Comparison of ENCODE assay signal across 7 mouse cellular contexts in the genomic region with DNA sequence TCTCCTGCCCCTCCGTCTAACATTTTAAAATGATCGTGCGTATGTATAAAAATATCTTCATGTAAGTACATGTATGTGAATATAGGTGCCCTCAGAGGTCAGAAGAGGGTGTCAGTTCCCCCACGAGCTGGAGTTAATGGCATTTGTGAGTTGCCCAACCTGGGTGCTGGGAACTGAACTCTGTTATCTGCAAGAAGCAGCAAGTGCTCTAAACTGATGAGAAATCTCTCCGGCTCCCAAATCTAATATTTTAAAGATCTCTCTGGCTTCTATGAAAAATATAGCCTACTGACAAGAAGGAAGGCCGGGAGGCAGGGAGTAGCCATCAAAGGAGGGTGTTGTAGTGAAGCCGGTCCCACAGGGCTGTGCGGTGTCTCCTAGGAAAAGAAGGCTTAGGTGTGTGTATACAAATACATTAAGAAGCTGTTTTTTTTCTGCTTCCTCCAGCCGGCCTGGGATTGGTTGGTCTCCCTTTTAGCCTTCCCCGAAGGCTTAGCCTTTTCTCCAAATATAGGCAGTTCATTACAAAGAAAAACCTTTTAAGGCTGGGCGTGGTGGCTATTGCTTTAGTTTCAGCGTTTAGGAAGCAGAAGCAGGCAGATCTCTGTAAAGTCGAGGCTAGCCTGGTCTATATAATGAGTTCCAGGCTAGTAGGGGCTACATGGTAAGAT. TPM values are rescaled to one million over a fixed set of nuclear protein-coding genes. Genes with fewer than 3 reads are reported as not detected.
A peak's percentile ranks its signal among the peaks of the same experiment; 100 is the strongest.
DNase-seq lines count a peak whose midpoint lies in the region; ATAC-seq lines count a peak whose summit lies in the region.

No protein-coding gene starts in this region.

- H3K4me3 ChIP-seq in liver, embryonic 11.5 days (ENCODE audit: low read depth, low read length) = peak overlapping the region; percentile 57
- no peak overlapping the region for H3K4me3 ChIP-seq in embryonic facial prominence, embryonic 14.5 days (ENCODE audit: low read depth, low read length)
- no peak overlapping the region for H3K4me3 ChIP-seq in limb, embryonic 12.5 days (replicated peaks)

- no peak overlapping the region for H3K27ac ChIP-seq in liver, embryonic 11.5 days (ENCODE audit: low read depth, low read length)
- no peak overlapping the region for H3K27ac ChIP-seq in embryonic facial prominence, embryonic 14.5 days (replicated peaks; ENCODE audit: low read depth, low read length)
- H3K27ac ChIP-seq in limb, embryonic 12.5 days = peak overlapping the region; percentile 47; the same call in 1 of the 2 replicates

- no peaks in the 10 kb centered on the region for H3K9me3 ChIP-seq in liver, embryonic 11.5 days (ENCODE audit: control insufficient read depth, low read length)
- H3K9me3 ChIP-seq in embryonic facial prominence, embryonic 14.5 days (ENCODE audit: control insufficient read depth, low read length) = no peaks in the 10 kb centered on the region
- H3K9me3 ChIP-seq in limb, embryonic 12.5 days = no peaks in the 10 kb centered on the region

- H3K4me1 ChIP-seq in liver, embryonic 11.5 days (replicated peaks; ENCODE audit: control insufficient read depth, insufficient read depth, low read length) = peaks cover 8% of the 10 kb centered on the region
- peaks cover 2% of the 10 kb centered on the region; the same call in 1 of the 2 replicates for H3K4me1 ChIP-seq in embryonic facial prominence, embryonic 14.5 days (ENCODE audit: control insufficient read depth, insufficient read depth, low read length)
- peaks cover 18% of the 10 kb centered on the region for H3K4me1 ChIP-seq in limb, embryonic 12.5 days (replicated peaks)

- H3K9ac ChIP-seq in liver, embryonic 11.5 days (ENCODE audit: low read depth, low read length) = peak overlapping the region; percentile 73; the same call in 1 of the 2 replicates
- no peak overlapping the region; the same call in 1 of the 2 replicates for H3K9ac ChIP-seq in embryonic facial prominence, embryonic 14.5 days (ENCODE audit: low read depth, low read length)
- no peak overlapping the region for H3K9ac ChIP-seq in limb, embryonic 12.5 days (replicated peaks)

- 75% methylated on average over 13 of the region's 13 CpGs for WGBS in liver, embryonic 11.5 days
- WGBS in embryonic facial prominence, embryonic 14.5 days = 93% methylated on average over 13 of the region's 13 CpGs
- WGBS in limb, embryonic 12.5 days = 91% methylated on average over 13 of the region's 13 CpGs

- no peak for ATAC-seq in liver, embryonic 11.5 days (replicated peaks; ENCODE audit: low FRiP score)
- ATAC-seq in embryonic facial prominence, embryonic 14.5 days (ENCODE audit: low read depth) = no peak
- no peak for ATAC-seq in limb, embryonic 12.5 days (ENCODE audit: insufficient number of reproducible peaks, insufficient read depth, low FRiP score, low TSS enrichment, low read depth)

- no peaks in the 10 kb centered on the region for H3K27me3 ChIP-seq in liver, embryonic 11.5 days (replicated peaks; ENCODE audit: control insufficient read depth, insufficient read depth, low read length)
- H3K27me3 ChIP-seq in embryonic facial prominence, embryonic 14.5 days (replicated peaks; ENCODE audit: control insufficient read depth, insufficient read depth, low read length) = no peaks in the 10 kb centered on the region
- H3K27me3 ChIP-seq in limb, embryonic 12.5 days = no peaks in the 10 kb centered on the region

- DNase-seq in liver, embryonic 11.5 days (ENCODE audit: low spot score) = no peak
- no peak for DNase-seq in liver
- DNase-seq in embryonic facial prominence, embryonic 14.5 days (ENCODE audit: low spot score) = no peak
- peak; percentile 13 for DNase-seq in naive thymus-derived CD4-positive, alpha-beta T cell, adult 2 months (ENCODE audit: low read depth)
- DNase-seq in right cerebral cortex, postnatal 10 days (ENCODE audit: low spot score in 2 of 2) = no peak
- no peak for DNase-seq in B cell, adult 2 months

- no peaks in the 10 kb centered on the region for H3K36me3 ChIP-seq in liver, embryonic 11.5 days (ENCODE audit: control insufficient read depth, insufficient read depth, low read length)
- no peaks in the 10 kb centered on the region for H3K36me3 ChIP-seq in embryonic facial prominence, embryonic 14.5 days (ENCODE audit: control insufficient read depth, insufficient read depth, low read length)
- H3K36me3 ChIP-seq in limb, embryonic 12.5 days = no peaks in the 10 kb centered on the region

- peak overlapping the region; percentile 70 for H3K4me2 ChIP-seq in liver, embryonic 11.5 days
- peak overlapping the region; percentile 83 for H3K4me2 ChIP-seq in embryonic facial prominence, embryonic 14.5 days (ENCODE audit: low read depth, low read length)
- H3K4me2 ChIP-seq in limb, embryonic 12.5 days = peak overlapping the region; percentile 61

RNA-seq across cellular contexts. Expression of gene Gnai2, which starts 8.5 kb away (rescaled TPM):
- polyA plus RNA-seq in liver, embryonic 11.5 days (2014; fragmentation: Nextera tagmentation; extraction: Ambion mirVana) = 217 and 233 TPM in 2 replicates
- 380 and 416 TPM in 2 replicates for polyA plus RNA-seq in embryonic facial prominence, embryonic 14.5 days (2014; fragmentation: Nextera tagmentation; extraction: Ambion mirVana)
- polyA plus RNA-seq in limb, embryonic 12.5 days (2016; fragmentation: Nextera tagmentation; extraction: Ambion mirVana) = 400 and 416 TPM in 2 replicates

RNA-seq across cellular contexts. Expression of gene Slc38a3, which starts 25.7 kb away (rescaled TPM):
- 3.9 and 4.0 TPM in 2 replicates for polyA plus RNA-seq in liver, embryonic 11.5 days (2014; fragmentation: Nextera tagmentation; extraction: Ambion mirVana)
- 7.0 and 7.8 TPM in 2 replicates for polyA plus RNA-seq in embryonic facial prominence, embryonic 14.5 days (2014; fragmentation: Nextera tagmentation; extraction: Ambion mirVana)
- 3.5 and 5.0 TPM in 2 replicates for polyA plus RNA-seq in limb, embryonic 12.5 days (2016; fragmentation: Nextera tagmentation; extraction: Ambion mirVana)

RNA-seq across cellular contexts. Expression of gene Sema3b, which starts 34.6 kb away (rescaled TPM):
- polyA plus RNA-seq in liver, embryonic 11.5 days (2014; fragmentation: Nextera tagmentation; extraction: Ambion mirVana) = 0.63 and 0.79 TPM in 2 replicates
- 18.0 and 18.2 TPM in 2 replicates for polyA plus RNA-seq in embryonic facial prominence, embryonic 14.5 days (2014; fragmentation: Nextera tagmentation; extraction: Ambion mirVana)
- 8.1 and 9.1 TPM in 2 replicates for polyA plus RNA-seq in limb, embryonic 12.5 days (2016; fragmentation: Nextera tagmentation; extraction: Ambion mirVana)

RNA-seq across cellular contexts. Expression of gene Gnat1, which starts 35.8 kb away (rescaled TPM):
- 4.7 and 5.0 TPM in 2 replicates for polyA plus RNA-seq in liver, embryonic 11.5 days (2014; fragmentation: Nextera tagmentation; extraction: Ambion mirVana)
- 0.79 and 1.5 TPM in 2 replicates for polyA plus RNA-seq in embryonic facial prominence, embryonic 14.5 days (2014; fragmentation: Nextera tagmentation; extraction: Ambion mirVana)
- polyA plus RNA-seq in limb, embryonic 12.5 days (2016; fragmentation: Nextera tagmentation; extraction: Ambion mirVana) = 2.1 and 2.2 TPM in 2 replicates

RNA-seq across cellular contexts. Expression of gene Ifrd2, which starts 56.2 kb away (rescaled TPM):
- polyA plus RNA-seq in liver, embryonic 11.5 days (2014; fragmentation: Nextera tagmentation; extraction: Ambion mirVana) = 219 and 230 TPM in 2 replicates
- 46.7 and 52.3 TPM in 2 replicates for polyA plus RNA-seq in embryonic facial prominence, embryonic 14.5 days (2014; fragmentation: Nextera tagmentation; extraction: Ambion mirVana)
- 38.5 and 40.2 TPM in 2 replicates for polyA plus RNA-seq in limb, embryonic 12.5 days (2016; fragmentation: Nextera tagmentation; extraction: Ambion mirVana)
